Mouse (Mus musculus) erythroblast, embryonic 14.5 days (primary cell): Measurements from ENCODE around the gene Cdk14.

ENCODE experiments used
- GATA1 ChIP-seq: IDR thresholded peaks from 2 replicates; pipeline ENCODE4 v1.6.1; 2012; ENCODE audit warnings: low read length, inconsistent platforms, mixed read lengths
- TAL1 ChIP-seq: IDR thresholded peaks from 3 replicates; pipeline ENCODE4 v1.6.1; 2012; ENCODE audit warnings: low read length, inconsistent platforms, mixed read lengths

DNA sequence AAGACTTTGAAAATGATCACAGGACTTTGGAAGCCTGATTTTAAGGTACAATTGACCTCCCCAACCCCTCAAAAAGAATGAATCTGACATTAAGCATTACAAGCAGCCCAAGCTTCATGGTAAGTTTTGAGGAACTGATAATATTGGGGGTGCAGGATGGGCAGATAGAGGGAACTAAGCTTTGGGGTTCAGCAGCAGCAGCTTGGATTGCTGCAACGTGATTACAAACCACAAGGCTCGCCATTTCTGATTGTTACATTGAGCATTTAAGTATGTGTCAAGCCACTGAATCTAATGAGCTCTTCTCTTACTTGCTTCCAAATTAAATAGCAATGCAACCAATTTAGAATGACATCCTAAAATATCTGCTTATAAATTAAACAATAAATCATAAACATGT, 119.1 kb downstream of the Cdk14 start:
- no peak for TF ChIP-seq GATA1
- no peak for TF ChIP-seq TAL1
